11 mouse cellular contexts compared by ENCODE assay signal in genomic region chr8:46083141-46083540, GRCm38 (mm10).
"Had no signal": no experiment of that assay in that cellular context is flagged by ENCODE, and none has a peak within 500 bp of the region (broad histone marks: within the 10 kb centered on the region; RNA-seq: fewer than 3 reads in every experiment).

No protein-coding gene starts in this region.

- DNase-seq: kidney, postnatal 25 days; lung, embryonic 14.5 days; lung, postnatal 14 days; right cerebral cortex, postnatal 14 days; thymus, postnatal 36 days had no signal

- H3K9ac ChIP-seq: kidney, embryonic 15.5 days; limb, embryonic 12.5 days; liver, embryonic 12.5 days; lung, embryonic 14.5 days; midbrain, embryonic 12.5 days; stomach, embryonic 15.5 days had no signal

- H3K9me3 ChIP-seq: kidney, embryonic 15.5 days; limb, embryonic 12.5 days; liver, embryonic 12.5 days; midbrain, embryonic 12.5 days; stomach, embryonic 15.5 days had no signal

- H3K4me1 ChIP-seq: kidney, embryonic 15.5 days; limb, embryonic 12.5 days; midbrain, embryonic 12.5 days; stomach, embryonic 15.5 days had no signal

- H3K27me3 ChIP-seq: kidney, embryonic 15.5 days; limb, embryonic 12.5 days; liver, embryonic 12.5 days; midbrain, embryonic 12.5 days; stomach, embryonic 15.5 days had no signal

- H3K4me2 ChIP-seq: kidney, embryonic 15.5 days; limb, embryonic 12.5 days; liver, embryonic 12.5 days; lung, embryonic 14.5 days; midbrain, embryonic 12.5 days; stomach, embryonic 15.5 days had no signal

- H3K36me3 ChIP-seq: limb, embryonic 12.5 days; stomach, embryonic 15.5 days had no signal

- H3K4me3 ChIP-seq: kidney, embryonic 15.5 days; limb, embryonic 12.5 days; liver, embryonic 12.5 days; midbrain, embryonic 12.5 days; stomach, embryonic 15.5 days had no signal

- ATAC-seq: liver, embryonic 12.5 days; midbrain, embryonic 16.5 days had no signal

- H3K27ac ChIP-seq: kidney, embryonic 15.5 days; limb, embryonic 12.5 days; liver, embryonic 12.5 days; midbrain, embryonic 12.5 days; stomach, embryonic 15.5 days had no signal
